Mouse (Mus musculus) mouse trophoblast stem cell (cell line): Measurements from ENCODE around the gene Lonp2.

Experiments used
- in situ Hi-C, 2 experiments: fragments of 300-500 bp; cut with MseI, MboI; formaldehyde crosslinking; loops; 2 replicates in 1 of 2; 3 replicates in 1 of 2; pipeline ENCODE4 v1.15.1; 2025

Lonp2 gene

GRCm38 (mm10) chr8:86623911-86624731 lies at the start of gene Lonp2:
Lonp2 (plus strand) TSS chr8:86624043.
- in situ Hi-C loops = no loop called here

GRCm38 (mm10) chr8:86577547-86577946 lies 46.3 kb upstream of the Lonp2 start:
- in situ Hi-C loops = loop anchor here in 1 of 2 experiments (25.0 kb wide), 1 partner anchor 890 kb away; no protein-coding TSS in a partner anchor

GRCm38 (mm10) chr8:86578076-86578475 lies 45.8 kb upstream of the Lonp2 start:
- in situ Hi-C loops = loop anchor here in 1 of 2 experiments (25.0 kb wide), 1 partner anchor 891 kb away; no protein-coding TSS in a partner anchor

- in situ Hi-C loops = loop anchor here in 1 of 2 experiments (25.0 kb wide), 1 partner anchor 891 kb away; no protein-coding TSS in a partner anchor
Measured at GRCm38 (mm10) chr8:86578693-86579092, 45.1 kb upstream of the Lonp2 start.

DNA sequence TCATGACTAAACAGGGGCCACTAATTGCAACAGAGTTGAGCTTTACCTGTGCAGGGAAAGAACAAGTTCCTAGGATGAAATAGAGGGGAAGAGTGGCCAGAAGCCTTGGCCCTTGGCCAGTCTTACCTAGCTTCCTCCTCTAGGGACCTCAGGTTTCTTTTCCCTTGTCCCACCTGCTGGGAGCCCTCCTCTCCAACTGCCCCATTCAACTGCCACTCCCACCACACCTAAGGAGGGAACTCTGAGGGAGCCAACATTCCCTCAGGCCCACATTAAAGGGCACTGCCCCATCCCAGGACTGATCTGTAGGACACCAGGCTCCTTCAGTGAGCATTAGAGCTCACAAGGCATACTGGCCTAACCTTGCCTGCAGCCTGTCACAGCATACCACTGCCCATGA lies 43.4 kb upstream of the Lonp2 start, which contains the start of gene Abcc12:
Gene Abcc12 (minus strand): TSS at position 229 of the 400 bp plus-strand sequence.
- in situ Hi-C loops = loop anchor here (10.0 to 25.0 kb wide), 2 partner anchors 886 to 893 kb away; no protein-coding TSS in a partner anchor

DNA sequence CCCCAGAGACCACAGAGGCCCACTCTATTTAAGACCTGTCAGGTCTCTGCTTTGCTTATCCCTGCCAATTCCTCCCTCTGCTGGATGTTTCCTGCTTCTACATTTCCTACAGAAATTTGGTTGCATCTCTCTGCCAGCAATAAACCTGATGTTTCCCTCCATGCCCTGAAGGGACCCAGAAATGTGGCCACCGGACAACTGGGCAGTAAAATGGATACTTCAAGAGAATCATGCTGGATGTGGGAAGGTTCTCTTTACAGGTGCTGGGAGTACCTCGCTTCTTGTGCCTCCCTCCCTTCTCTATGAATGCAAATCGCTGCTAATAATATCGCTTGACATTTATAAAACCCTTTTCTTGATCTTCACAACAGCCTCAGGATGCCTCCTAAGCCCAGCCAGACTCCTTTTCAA lies 41.9 kb upstream of the Lonp2 start:
- in situ Hi-C loops = loop anchor here (10.0 to 25.0 kb wide), 2 partner anchors 887 to 895 kb away; no protein-coding TSS in a partner anchor

DNA sequence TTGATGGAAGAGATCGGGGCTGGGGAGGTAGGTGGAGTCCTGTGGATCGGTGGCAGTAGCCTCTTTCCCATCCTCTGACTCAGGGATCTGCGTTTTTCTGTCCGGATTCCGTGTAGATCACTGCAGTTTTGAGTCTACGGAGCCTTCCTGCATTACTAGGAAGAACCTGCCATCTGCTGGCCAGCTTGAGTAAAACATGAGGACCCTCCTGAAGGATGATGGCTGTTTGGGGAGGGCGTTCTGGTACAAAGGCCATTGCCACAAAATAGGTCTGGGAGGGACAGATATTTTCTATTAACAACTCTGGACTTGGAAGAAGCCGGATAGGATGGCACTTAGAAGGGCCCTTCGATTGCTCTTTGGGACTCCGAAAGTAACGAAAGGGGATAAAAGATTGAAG lies 38.7 kb upstream of the Lonp2 start:
- in situ Hi-C loops = loop anchor here (10.0 to 25.0 kb wide), 2 partner anchors 890 to 898 kb away; no protein-coding TSS in a partner anchor

DNA sequence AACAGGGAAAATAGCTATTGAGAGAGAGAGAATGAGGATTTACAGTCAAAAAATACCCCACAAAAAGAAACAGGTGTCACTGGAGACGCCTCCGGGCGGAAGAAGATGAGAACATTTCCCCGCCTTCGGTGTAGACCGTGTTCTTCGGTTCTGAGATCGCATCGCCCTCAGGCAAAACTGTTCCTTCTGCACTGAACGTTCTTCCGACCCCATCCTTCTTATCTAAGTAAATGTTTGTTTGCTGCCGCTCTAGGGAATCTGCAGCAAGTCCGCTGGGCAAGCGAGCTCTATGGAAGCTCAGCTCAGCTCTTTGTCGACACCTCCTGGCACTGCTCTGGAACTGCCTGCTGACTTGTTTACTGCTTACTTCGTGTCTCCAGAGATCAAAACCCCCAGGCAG lies 38.3 kb upstream of the Lonp2 start:
- in situ Hi-C loops = loop anchor here (10.0 to 25.0 kb wide), 2 partner anchors 891 to 898 kb away; no protein-coding TSS in a partner anchor

GRCm38 (mm10) chr8:86586058-86586457 lies 37.8 kb upstream of the Lonp2 start:
- in situ Hi-C loops = loop anchor here (10.0 to 25.0 kb wide), 2 partner anchors 891 to 899 kb away; no protein-coding TSS in a partner anchor

- in situ Hi-C loops = loop anchor here (10.0 to 25.0 kb wide), 2 partner anchors 892 to 899 kb away; no protein-coding TSS in a partner anchor
Measured at GRCm38 (mm10) chr8:86586642-86587041, 37.2 kb upstream of the Lonp2 start.

DNA sequence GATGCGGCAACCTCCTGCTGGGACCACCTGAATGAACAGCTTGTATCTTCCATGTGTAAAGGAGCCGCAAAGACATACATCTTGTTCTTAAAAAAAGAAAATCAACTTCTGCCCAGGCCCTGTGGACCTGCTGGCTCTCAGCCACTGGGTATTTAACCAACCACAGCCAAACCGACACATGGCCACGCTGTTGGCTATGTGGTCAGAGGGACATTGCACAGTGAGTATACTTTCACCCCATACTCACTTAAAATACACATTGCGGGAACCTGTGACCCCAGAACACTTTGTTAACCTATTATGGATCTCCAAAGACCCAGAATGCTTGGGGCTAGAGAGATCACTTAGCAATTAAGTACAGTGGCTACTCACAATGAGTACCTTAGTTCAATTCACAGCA lies 35.5 kb upstream of the Lonp2 start:
- in situ Hi-C loops = loop anchor here (10.0 to 25.0 kb wide), 2 partner anchors 894 to 901 kb away; no protein-coding TSS in a partner anchor

DNA sequence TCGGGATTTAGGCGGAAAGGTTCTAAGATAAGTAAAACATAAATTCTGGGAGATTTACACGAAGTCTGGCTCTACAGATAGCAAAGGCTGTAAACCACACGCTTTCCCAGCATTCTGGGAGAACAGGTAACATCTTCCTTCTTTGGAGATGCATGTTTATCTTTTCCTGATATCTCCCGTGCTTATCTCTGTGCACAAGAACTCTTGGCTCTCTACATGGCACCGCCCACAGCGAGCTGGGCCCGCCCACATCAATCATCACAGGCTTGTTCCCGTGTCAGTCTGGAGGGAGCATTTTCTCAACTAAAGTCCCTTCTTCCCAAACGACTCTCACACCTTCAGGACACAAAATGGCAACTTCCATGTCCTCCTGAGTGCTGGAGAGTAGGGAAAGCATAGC lies 30.7 kb upstream of the Lonp2 start:
- in situ Hi-C loops = loop anchor here in 1 of 2 experiments (25.0 kb wide), 1 partner anchor 906 kb away; no protein-coding TSS in a partner anchor

- in situ Hi-C loops = loop anchor here in 1 of 2 experiments (25.0 kb wide), 1 partner anchor 907 kb away; no protein-coding TSS in a partner anchor
Measured at GRCm38 (mm10) chr8:86594159-86594796, 29.6 kb upstream of the Lonp2 start.

DNA sequence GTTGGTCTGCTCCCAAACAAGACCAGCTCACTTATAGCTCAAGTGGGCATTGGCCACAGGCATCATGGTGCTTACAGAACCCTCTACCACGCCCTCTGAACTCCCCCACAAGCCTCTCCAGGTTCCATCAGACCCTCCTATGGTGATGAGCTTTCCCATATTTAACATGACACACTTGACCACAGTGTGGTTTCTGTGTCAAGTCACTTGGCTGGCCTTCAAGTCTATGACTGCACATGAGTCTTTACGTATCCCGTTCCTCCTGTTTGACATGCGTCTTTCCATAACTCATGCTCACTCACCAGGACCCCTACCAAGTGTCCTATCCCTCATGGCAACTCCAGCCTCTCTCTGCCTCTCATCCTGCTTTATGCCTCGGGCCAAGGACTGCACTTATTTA lies 28.2 kb upstream of the Lonp2 start:
- in situ Hi-C loops = loop anchor here in 1 of 2 experiments (25.0 kb wide), 1 partner anchor 908 kb away; no protein-coding TSS in a partner anchor

DNA sequence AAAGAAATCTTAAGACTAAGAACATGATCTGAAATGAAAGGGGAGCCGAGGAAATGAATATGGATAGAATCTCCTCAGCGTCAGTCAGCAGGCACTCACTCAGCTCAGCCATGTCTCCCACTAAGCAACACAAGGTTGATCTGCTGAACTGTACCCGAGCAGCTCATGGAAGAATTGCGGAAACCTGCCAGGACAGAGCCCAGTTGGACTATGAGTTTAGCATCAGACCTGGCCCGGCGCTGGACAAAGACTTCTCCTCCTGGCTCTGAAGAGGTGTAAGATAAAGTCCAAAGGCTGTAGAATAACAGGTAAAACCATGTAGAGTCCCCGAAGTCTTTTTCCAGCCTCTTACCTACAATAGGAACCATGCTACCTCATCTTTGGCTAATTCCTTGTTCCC lies 26.2 kb upstream of the Lonp2 start:
- in situ Hi-C loops = loop anchor here in 1 of 2 experiments (25.0 kb wide), 1 partner anchor 910 kb away; no protein-coding TSS in a partner anchor

DNA sequence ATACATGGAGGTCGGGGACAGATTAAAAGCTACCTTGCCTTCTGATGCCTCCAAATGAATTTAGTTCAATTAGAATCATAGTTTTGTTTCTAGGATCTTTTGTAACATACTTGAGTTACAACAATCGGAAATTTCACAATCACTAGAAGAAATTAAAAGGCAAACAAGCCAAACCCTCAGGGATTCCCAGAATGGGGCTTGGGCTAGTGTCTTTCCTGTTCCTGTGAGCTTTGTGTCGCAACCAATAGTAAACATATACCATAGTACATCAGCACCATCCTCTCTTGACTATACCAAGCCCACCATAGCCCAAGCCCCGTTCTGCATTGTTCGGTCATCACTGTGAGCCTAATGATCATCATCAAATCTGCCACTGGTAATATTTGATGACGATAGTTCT lies 24.5 kb upstream of the Lonp2 start:
- in situ Hi-C loops = loop anchor here in 1 of 2 experiments (25.0 kb wide), 1 partner anchor 912 kb away; no protein-coding TSS in a partner anchor

GRCm38 (mm10) chr8:86600311-86600710 lies 23.5 kb upstream of the Lonp2 start:
- in situ Hi-C loops = no loop called here

DNA sequence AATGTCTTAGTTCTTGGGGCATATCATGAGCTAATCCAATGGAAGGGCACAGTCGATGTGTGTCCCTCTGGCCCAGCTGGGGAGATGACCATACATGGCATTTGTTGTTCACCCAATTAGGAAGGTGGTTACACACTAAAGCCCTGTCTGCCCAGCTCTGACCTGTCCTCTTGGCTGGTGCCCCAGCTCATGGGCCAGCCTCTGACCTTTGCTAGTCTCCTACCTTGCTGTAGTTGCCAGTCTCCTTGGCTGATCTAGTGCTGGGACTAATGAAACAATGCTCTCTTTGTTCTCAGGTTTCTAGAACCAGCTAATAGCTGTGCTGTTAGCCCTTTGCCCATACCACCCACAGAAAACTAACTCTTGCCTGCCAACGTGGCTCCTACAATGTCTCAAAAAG lies 20.7 kb upstream of the Lonp2 start:
- in situ Hi-C loops = no loop called here

GRCm38 (mm10) chr8:86604676-86605075 lies 19.2 kb upstream of the Lonp2 start:
- in situ Hi-C loops = no loop called here

DNA sequence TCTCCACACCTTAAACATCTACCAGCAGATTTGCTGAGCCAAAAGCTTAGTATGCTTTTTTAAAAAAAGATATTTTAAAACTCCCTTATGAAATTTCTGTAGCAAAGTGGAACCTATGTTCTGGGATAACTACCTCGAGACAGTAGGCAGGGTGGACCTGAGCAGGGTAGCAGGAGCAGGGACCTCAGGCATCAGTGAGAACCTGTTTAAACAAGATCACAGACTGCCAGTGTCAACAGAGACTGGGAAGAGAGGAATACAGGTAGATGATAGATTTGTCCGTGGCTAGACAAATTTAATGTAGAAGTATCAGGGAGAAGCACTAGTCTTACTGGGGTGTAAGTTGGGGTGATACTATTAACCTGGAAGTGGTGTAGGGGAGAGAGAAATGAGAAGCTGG lies 10.0 kb upstream of the Lonp2 start:
- in situ Hi-C loops = no loop called here

DNA sequence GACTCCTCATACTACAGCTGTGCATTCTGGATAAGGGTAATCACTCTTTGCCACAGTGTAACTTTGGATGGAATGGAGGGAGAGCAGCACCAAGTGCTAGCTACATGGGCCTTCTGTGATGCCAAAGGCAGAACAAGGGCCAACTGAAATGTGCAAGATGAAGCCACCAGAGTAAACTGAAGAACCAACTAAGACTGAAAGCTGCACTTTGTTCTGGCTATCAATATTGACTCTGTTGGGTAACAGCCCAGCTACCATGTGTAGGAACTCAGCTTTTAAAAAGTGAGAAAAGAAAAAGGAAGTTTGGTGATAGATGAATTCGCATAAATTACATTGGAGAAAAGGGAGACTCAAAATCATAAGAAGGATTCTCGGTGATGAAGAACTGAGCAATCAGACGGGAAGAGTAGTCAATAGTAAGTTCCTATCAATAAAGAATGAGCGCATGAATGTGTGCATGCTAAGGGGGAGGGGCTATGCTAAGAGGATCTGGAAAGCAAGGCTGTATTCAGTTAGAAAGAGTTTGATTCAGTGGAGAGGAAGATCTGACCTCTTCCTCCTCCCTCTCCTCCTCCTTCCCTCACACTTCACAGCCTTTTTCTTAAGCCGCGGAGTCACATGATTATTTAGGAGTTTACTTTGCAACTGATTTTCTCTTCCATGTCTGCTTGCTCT lies 8.6 kb upstream of the Lonp2 start:
- in situ Hi-C loops = no loop called here
